Mouse (Mus musculus): ENCODE data around the gene Dhcr7.

- TF ChIP-seq POLR2A (IDR thresholded peaks at IDR 0.05; ENCODE audit: borderline replicate concordance, control insufficient read depth, low read depth, low read length): no peak
- no peak for TF ChIP-seq CTCF (IDR thresholded peaks at IDR 0.05; ENCODE audit: control insufficient read depth, insufficient read depth, low read length)
These were observed 9.7 kb downstream of the Dhcr7 start for GRCm38 (mm10) chr7:143832611-143833010.
